Mouse (Mus musculus) inflammation-experienced regulatory T-cells (primary cell): Measurements from ENCODE around the gene Pon3. TPM values are rescaled to one million over a fixed set of nuclear protein-coding genes. Genes with fewer than 3 reads are reported as not detected.

Experiments used
- polyA plus RNA-seq, 2 experiments: library from polyadenylated mRNA; unstranded; fragments of 100-300 nt; shearing (Covaris generic); gene quantifications; one replicate each; pipeline ENCODE4 v1.2.1; 2017

Gene Pon3
- 10 to 100 TPM in 1 of 2 experiments, 1 to 10 TPM in 1; 3.4 to 23.2 TPM for polyA plus RNA-seq

DNA sequence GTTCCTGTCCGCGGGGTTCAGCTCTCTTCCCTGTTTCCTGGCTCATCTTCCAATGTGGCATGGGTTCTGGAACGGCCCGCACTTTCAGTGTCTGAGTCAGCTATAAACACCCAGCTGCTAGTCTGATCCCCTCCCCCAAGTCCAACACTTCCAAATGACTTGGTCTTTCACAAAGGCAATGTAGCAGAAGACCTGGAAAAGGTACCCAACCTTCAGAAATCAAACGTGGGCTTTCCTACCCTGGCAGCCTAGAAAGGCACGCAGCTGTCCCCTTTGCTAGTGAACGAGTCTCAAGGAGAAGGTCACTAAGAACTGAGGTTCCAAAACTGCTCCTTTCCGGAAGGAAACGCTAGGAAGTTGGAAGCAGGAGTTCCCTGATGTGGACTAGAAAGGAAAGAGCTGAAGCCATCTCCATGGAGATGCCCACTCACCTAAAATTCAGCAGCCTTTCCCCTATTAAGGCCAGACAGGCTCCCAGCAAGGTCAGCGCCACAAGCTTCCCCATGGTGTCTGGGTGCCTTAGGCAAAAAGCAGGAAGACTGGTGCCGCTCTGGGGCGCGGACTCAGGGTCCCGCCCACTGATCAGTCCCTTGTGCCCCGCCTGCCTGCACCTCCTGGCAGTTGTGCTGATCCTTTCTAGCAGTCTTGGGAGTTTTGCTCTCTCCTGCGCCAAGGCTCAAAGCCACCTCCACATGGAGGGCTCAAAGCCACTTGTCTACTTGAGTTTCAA is at the start of gene Pon3:
TSS of gene Pon3 (minus strand) at position 565 of the 730 bp plus-strand sequence.

GRCm38 (mm10) chr6:5298092-5298554 is 42.0 kb upstream of the Pon3 start, which contains the start of gene Pon2:
Pon2 (minus strand) TSS chr6:5298455.

GRCm38 (mm10) chr6:5193693-5194092 is 62.4 kb downstream of the Pon3 start, which contains the start of gene Pon1:
Pon1 (minus strand) TSS chr6:5193946.

Other genes with a start within 250 kb of the Pon3 start
- gene Pon1, start 62.3 kb downstream of the Pon3 start, polyA plus RNA-seq, result under 1 TPM in 1 of 2 experiments, not detected in 1; 0.92 TPM
- gene Pon2, start 42.2 kb upstream of the Pon3 start, polyA plus RNA-seq, result 10 to 100 TPM; 70.8 to 89.5 TPM
- gene Asb4, start 127.1 kb upstream of the Pon3 start, polyA plus RNA-seq, result 1 to 10 TPM in 1 of 2 experiments, under 1 TPM in 1; 0.37 to 1.8 TPM
- gene Pdk4, start 240.0 kb upstream of the Pon3 start, polyA plus RNA-seq, result under 1 TPM in 1 of 2 experiments, not detected in 1; 0.94 TPM